Mouse (Mus musculus) neutrophil, adult 59 days (primary cell): ENCODE results near the gene 4632433K11Rik. TPM values are rescaled to one million over a fixed set of nuclear protein-coding genes. Genes with fewer than 3 reads are reported as not detected.

Experiments
- total RNA-seq, 2 experiments: library from RNA; stranded (reverse); gene quantifications; 1 replicate in 1 of 2; 2 replicates in 1 of 2; pipeline ENCODE4 v1.2.4; 2023

Gene 4632433K11Rik
- not detected for total RNA-seq

GRCm38 (mm10) chr7:5033818-5034217 is at the start of gene 4632433K11Rik:
TSS of gene 4632433K11Rik (plus strand) at chr7:5034118.

GRCm38 (mm10) chr7:4996003-4996895 is 37.7 kb upstream of the 4632433K11Rik start, which contains the start of gene Zfp579:
TSS of gene Zfp579 (minus strand) at chr7:4996158.

GRCm38 (mm10) chr7:5014251-5015117 is 19.4 kb upstream of the 4632433K11Rik start, which contains the start of the genes Zfp524 and Fiz1:
TSS of gene Zfp524 (plus strand) at chr7:5014415.
TSS of gene Fiz1 (minus strand) at chr7:5014697.

DNA sequence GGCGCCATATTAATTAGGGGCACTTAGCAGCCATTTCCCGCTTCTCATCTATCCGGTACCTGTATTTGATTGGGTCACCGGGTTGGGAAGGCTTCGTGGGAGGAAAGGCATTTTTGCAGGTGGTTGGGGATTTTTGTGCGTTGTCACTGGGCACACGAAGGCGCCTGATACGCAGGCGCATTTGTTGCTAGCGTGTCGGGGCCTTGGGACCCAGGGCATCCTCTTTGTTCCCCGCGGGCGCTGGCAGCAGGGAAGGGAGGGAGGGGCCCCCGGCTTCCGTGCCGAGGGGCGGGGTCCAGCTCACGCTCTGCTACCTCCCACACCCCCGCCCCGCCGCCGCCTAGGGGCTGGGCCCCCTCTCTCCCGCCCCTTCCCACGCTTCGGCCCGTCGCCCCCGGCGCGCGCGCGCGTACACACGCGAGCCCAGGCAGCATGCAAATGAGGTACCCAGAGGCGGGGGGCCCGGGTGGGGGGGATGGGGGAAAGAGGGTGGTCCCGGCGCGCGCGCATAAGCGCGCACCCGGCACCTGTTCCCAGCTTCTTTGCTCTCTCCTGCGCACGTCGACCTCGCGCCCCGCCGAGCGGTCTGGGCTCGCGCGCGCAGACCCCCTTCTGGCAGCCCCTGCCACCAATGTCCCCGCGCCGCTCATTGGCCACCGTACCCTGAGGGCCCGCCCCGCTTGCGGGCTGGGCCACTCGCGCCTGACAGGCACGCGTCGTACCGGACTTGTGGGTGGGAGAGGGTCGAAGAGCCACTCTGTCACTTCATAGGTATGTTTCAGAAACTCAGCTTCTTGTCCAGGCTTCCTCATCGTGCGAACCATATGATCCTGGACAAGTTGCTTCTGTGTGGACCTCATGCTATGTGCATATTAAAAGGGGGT is 18.6 kb upstream of the 4632433K11Rik start, which contains the start of gene Gm44973:
Gm44973 (plus strand) TSS at position 379 of the 884 bp plus-strand sequence.

DNA sequence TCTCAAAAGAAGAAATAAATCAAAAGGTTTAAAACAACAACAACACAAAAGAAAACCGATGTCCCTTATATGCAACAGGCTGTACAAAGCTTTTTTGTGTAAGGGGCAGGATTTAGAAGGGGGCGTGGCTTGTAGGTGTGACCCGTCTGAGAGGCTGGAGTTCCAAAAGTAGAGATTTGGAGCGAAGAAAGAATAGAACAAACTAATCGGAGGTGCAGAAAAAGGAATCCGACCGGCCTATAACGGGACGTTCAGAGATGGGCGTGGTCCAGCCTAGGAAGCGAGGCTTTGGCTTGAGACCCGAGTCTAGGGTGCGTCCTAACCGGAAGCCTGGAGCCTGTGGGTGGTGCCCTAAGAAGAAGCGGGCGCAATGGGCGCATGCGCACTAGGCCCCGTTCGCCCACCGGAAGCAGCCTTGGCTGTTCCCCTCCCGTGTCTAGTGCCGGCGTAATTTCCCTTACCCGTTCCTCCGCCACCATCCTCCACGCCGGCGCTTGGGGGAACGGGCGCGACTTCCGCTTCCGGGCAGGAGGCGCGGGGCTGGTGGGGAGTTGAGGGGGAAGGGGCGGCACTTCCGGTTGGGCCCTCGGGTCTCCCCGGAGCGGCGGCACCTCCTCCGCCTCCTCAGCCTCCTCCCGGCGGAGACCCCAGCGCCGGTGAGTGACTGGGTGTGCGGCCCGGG is 13.8 kb upstream of the 4632433K11Rik start, which contains the start of the genes Zfp865 and Ccdc106:
Zfp865 (plus strand) TSS at position 377 of the 682 bp plus-strand sequence.
Ccdc106 (plus strand) TSS at position 554 of the 682 bp plus-strand sequence.

GRCm38 (mm10) chr7:5038109-5038732 is 4.3 kb downstream of the 4632433K11Rik start, which contains the start of gene Zfp784:
TSS of gene Zfp784 (minus strand) at chr7:5038446.

GRCm38 (mm10) chr7:5051193-5052192 is 17.6 kb downstream of the 4632433K11Rik start, which contains the start of gene Zfp580:
TSS of gene Zfp580 (plus strand) at chr7:5051538.

DNA sequence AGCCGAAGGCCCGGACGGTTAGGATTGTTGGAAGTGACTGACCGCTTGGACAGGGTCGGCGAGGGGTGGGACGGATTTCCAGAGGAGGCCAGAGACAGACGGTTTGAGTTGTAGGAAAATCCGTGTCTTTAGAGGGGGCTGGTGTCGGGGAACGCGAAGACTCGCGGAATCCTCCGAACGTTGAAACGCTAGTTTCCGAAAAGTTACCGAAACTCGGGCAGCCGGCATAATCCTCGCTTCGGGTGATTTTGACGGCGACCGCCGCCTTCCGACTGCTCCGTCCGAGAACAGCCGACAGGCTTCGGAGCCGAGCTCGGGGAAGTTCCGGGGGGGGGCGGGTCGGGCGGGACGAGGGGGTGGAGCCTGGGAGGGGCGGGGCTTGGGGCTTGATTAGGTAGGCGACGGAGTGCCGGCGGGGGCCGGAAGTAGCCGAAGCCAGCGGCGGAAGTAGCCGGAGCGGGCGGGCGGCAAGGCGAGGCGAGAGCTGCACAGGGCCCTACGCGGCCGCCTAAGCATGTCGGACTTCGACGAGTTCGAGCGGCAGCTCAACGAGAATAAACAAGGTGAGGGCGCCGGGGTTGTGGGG is 27.9 kb downstream of the 4632433K11Rik start, which contains the start of gene U2af2:
U2af2 (plus strand) TSS at position 370 of the 586 bp plus-strand sequence.

GRCm38 (mm10) chr7:5080010-5080751 is 46.3 kb downstream of the 4632433K11Rik start, which contains the start of gene Epn1:
TSS of gene Epn1 (plus strand) at chr7:5080235.

Other genes with a start within 250 kb of the 4632433K11Rik start
- gene Tmem238, start 244.5 kb upstream of the 4632433K11Rik start, total RNA-seq, result 1 to 10 TPM; 1.1 to 3.2 TPM
- 100 to 1,000 TPM; 921 to 945 TPM for gene Rpl28, start 241.2 kb upstream of the 4632433K11Rik start, total RNA-seq
- gene Ube2s, start 221.5 kb upstream of the 4632433K11Rik start, total RNA-seq, result 100 to 1,000 TPM; 187 to 214 TPM
- gene Shisa7, start 189.4 kb upstream of the 4632433K11Rik start, total RNA-seq, result not detected
- gene Isoc2b, start 163.9 kb upstream of the 4632433K11Rik start, total RNA-seq, result 1 to 10 TPM; 2.8 to 6.7 TPM
- gene Isoc2a, start 157.0 kb upstream of the 4632433K11Rik start, total RNA-seq, result 10 to 100 TPM in 1 of 2 experiments, 1 to 10 TPM in 1; 8.7 to 10.1 TPM
- not detected for gene Gm36210, start 127.6 kb upstream of the 4632433K11Rik start, total RNA-seq
- 10 to 100 TPM; 13.2 to 15.5 TPM for gene Zfp628, start 118.9 kb upstream of the 4632433K11Rik start, total RNA-seq
- 1 to 10 TPM; 2.1 to 3.2 TPM for gene Nat14, start 112.1 kb upstream of the 4632433K11Rik start, total RNA-seq
- gene Ssc5d, start 108.3 kb upstream of the 4632433K11Rik start, total RNA-seq, result not detected
- gene Sbk2, start 69.7 kb upstream of the 4632433K11Rik start, total RNA-seq, result not detected
- gene Sbk3, start 63.0 kb upstream of the 4632433K11Rik start, total RNA-seq, result not detected
- gene Zfp579, start 38.0 kb upstream of the 4632433K11Rik start, total RNA-seq, result 1 to 10 TPM; 2.8 to 3.5 TPM
- 10 to 100 TPM; 13.0 to 20.8 TPM for gene Zfp524, start 19.7 kb upstream of the 4632433K11Rik start, total RNA-seq
- gene Fiz1, start 19.4 kb upstream of the 4632433K11Rik start, total RNA-seq, result 10 to 100 TPM; 33.3 to 36.3 TPM
- gene Gm44973, start 18.6 kb upstream of the 4632433K11Rik start, total RNA-seq, result not detected
- 10 to 100 TPM; 31.9 to 37.3 TPM for gene Zfp865, start 13.7 kb upstream of the 4632433K11Rik start, total RNA-seq
- under 1 TPM in 1 of 2 experiments, not detected in 1; 0.56 TPM for gene Ccdc106, start 13.6 kb upstream of the 4632433K11Rik start, total RNA-seq
- 1 to 10 TPM; 2.8 to 2.9 TPM for gene Zfp784, start 4.3 kb downstream of the 4632433K11Rik start, total RNA-seq
- gene Zfp580, start 17.4 kb downstream of the 4632433K11Rik start, total RNA-seq, result under 1 TPM; 0.47 to 0.71 TPM
- gene U2af2, start 28.0 kb downstream of the 4632433K11Rik start, total RNA-seq, result 100 to 1,000 TPM; 222 to 227 TPM
- gene Epn1, start 46.1 kb downstream of the 4632433K11Rik start, total RNA-seq, result 100 to 1,000 TPM; 139 to 160 TPM
- gene Rfpl4, start 82.8 kb downstream of the 4632433K11Rik start, total RNA-seq, result not detected
- under 1 TPM in 1 of 2 experiments, not detected in 1; 0.64 TPM for gene Rasl2-9, start 91.8 kb downstream of the 4632433K11Rik start, total RNA-seq
- not detected for gene Vmn1r55, start 115.6 kb downstream of the 4632433K11Rik start, total RNA-seq
- not detected for gene Vmn1r56, start 162.6 kb downstream of the 4632433K11Rik start, total RNA-seq
- gene Vmn1r57, start 184.4 kb downstream of the 4632433K11Rik start, total RNA-seq, result not detected